Mouse (Mus musculus): ENCODE measurements at regions not wholly inside any gene's neighbourhood (a gene's known extent, or its start where the extent isn't known, plus 50 kb on each side); places are given as distances from the start of the nearest gene placed in this dataset.

GRCm38 (mm10) chr2:48734521-48734920 is 79.4 kb upstream of the Acvr2a start:
- TF ChIP-seq CTCF (IDR thresholded peaks at IDR 0.05) (no peak), POLR2A (IDR thresholded peaks at IDR 0.05; ENCODE audit: insufficient read depth, low read depth, low read length) (no peak)
